Mouse (Mus musculus) midbrain, embryonic 13.5 days (tissue): Measurements from ENCODE around the gene Vwc2. TPM values are rescaled to one million over a fixed set of nuclear protein-coding genes. Genes with fewer than 3 reads are reported as not detected.

Experiments
- ATAC-seq: fragments of 200-750 bp; cut with Nextera tagmentation; 2 replicates; pipeline ENCODE4 v1.8.0; 2017; ENCODE audit warnings: mild to moderate bottlenecking, moderate TSS enrichment, moderate library complexity
- H3K27ac ChIP-seq: fragments of 300-500 bp; sonication (generic); 2 replicates; pipeline ENCODE4 v1.5.1; 2015; ENCODE audit warnings: inconsistent platforms, mild to moderate bottlenecking, moderate library complexity
- H3K27me3 ChIP-seq: fragments of 300-500 bp; sonication (generic); 2 replicates; pipeline ENCODE4 v1.6.1; 2015; ENCODE audit warnings: mild to moderate bottlenecking, inconsistent platforms
- H3K36me3 ChIP-seq: fragments of 300-500 bp; sonication (generic); 2 replicates; pipeline ENCODE4 v1.6.1; 2015; ENCODE audit warnings: mild to moderate bottlenecking, inconsistent platforms
- H3K4me1 ChIP-seq: fragments of 300-500 bp; sonication (generic); replicated peaks from 2 replicates; pipeline ENCODE4 v1.6.1; 2015; ENCODE audit warnings: inconsistent platforms
- H3K4me2 ChIP-seq: fragments of 300-500 bp; sonication (generic); replicated peaks from 2 replicates; pipeline ENCODE4 v1.6.1; 2015; ENCODE audit warnings: moderate library complexity, mild to moderate bottlenecking, inconsistent platforms
- H3K4me3 ChIP-seq: fragments of 300-500 bp; sonication (generic); replicated peaks from 2 replicates; pipeline ENCODE4 v1.5.1; 2015; ENCODE audit warnings: mild to moderate bottlenecking, inconsistent platforms
- H3K9ac ChIP-seq: fragments of 300-500 bp; sonication (generic); replicated peaks from 2 replicates; pipeline ENCODE4 v1.6.1; 2015; ENCODE audit warnings: mild to moderate bottlenecking, inconsistent platforms
- H3K9me3 ChIP-seq: fragments of 300-500 bp; sonication (generic); 2 replicates; pipeline ENCODE4 v1.6.1; 2016; ENCODE audit warnings: mild to moderate bottlenecking, inconsistent platforms
- WGBS: fragments of 180-500 bp; shearing (Covaris S2); methylation state at CpG from one replicate; pipeline ENCODE4 v1.1.7; 2015; 5-methylcytosine and 5-hydroxymethylcytosine counted together
- polyA plus RNA-seq: library from polyadenylated mRNA; unstranded; fragments of >200 nt; fragmentation: Nextera tagmentation; extraction: Ambion mirVana; gene quantifications from 2 replicates; pipeline ENCODE4 v1.2.1, GENCODE M21; 2015

Gene Vwc2
- 5.2 and 7.3 TPM in 2 replicates for polyA plus RNA-seq

- Histone ChIP-seq H3K27me3 (peaks cover 58% of the 10 kb centered on the region), H3K27ac (peak within 1 kb of the TSS; percentile 55; the same call in 1 of the 2 replicates)
- under 1% methylated on average over 27 of the region's 28 CpGs for WGBS
Measured at GRCm38 (mm10) chr11:11113576-11114233, at the start of gene Vwc2. Gene Vwc2 (plus strand): TSS chr11:11114223.

GRCm38 (mm10) chr11:11088162-11088756 is 25.8 kb upstream of the Vwc2 start:
- Histone ChIP-seq H3K4me1 (peaks cover 5% of the 10 kb centered on the region; the same call in 1 of the 2 replicates), H3K4me2 (no peak overlapping the region), H3K36me3 (no peaks in the 10 kb centered on the region), H3K9ac (no peak overlapping the region), H3K27ac (no peak overlapping the region), H3K9me3 (no peaks in the 10 kb centered on the region), H3K27me3 (no peaks in the 10 kb centered on the region), H3K4me3 (no peak overlapping the region)
- 6% methylated on average over 1 of the region's 1 CpGs for WGBS
- peak; percentile 80; the same call in 1 of the 2 replicates for ATAC-seq

More at GRCm38 (mm10) chr11:11113576-11114233, at the start of gene Vwc2:
- Histone ChIP-seq H3K4me2 (peak within 1 kb of the TSS; percentile 94), H3K36me3 (no peaks in the 10 kb centered on the region), H3K9ac (peak within 1 kb of the TSS; percentile 73), H3K9me3 (no peaks in the 10 kb centered on the region), H3K4me1 (peaks cover 33% of the 10 kb centered on the region), H3K4me3 (peak within 1 kb of the TSS; percentile 59)
- peak; percentile 82 for ATAC-seq

GRCm38 (mm10) chr11:11097606-11098005 is 16.4 kb upstream of the Vwc2 start:
- no peak overlapping the region for H3K9ac ChIP-seq
- H3K27ac ChIP-seq = no peak overlapping the region
- H3K27me3 ChIP-seq = no peaks in the 10 kb centered on the region
- H3K4me1 ChIP-seq = 0 out of 2 replicates have a peak, but pooled peaks cover under 1% of the 10 kb centered on the region
- no peak for ATAC-seq
- H3K4me2 ChIP-seq = no peak overlapping the region
- no peaks in the 10 kb centered on the region for H3K36me3 ChIP-seq
- H3K4me3 ChIP-seq = no peak overlapping the region
- H3K9me3 ChIP-seq = no peaks in the 10 kb centered on the region
- WGBS = 91% methylated on average over 1 of the region's 1 CpGs

- H3K4me1 ChIP-seq = 0 out of 2 replicates have a peak, but pooled peaks cover 3% of the 10 kb centered on the region
- no peak overlapping the region for H3K27ac ChIP-seq
- no peaks in the 10 kb centered on the region for H3K27me3 ChIP-seq
- no peak overlapping the region for H3K4me3 ChIP-seq
- no peak overlapping the region for H3K4me2 ChIP-seq
- 74% methylated on average over 4 of the region's 4 CpGs for WGBS
- H3K9me3 ChIP-seq = no peaks in the 10 kb centered on the region
- no peaks in the 10 kb centered on the region for H3K36me3 ChIP-seq
- no peak for ATAC-seq
- H3K9ac ChIP-seq = no peak overlapping the region
Measured at GRCm38 (mm10) chr11:11098282-11098681, 15.7 kb upstream of the Vwc2 start.

- no peak overlapping the region for H3K9ac ChIP-seq
- ATAC-seq = no peak
- no peaks in the 10 kb centered on the region for H3K9me3 ChIP-seq
- no peaks in the 10 kb centered on the region for H3K36me3 ChIP-seq
- H3K4me3 ChIP-seq = no peak overlapping the region
- H3K4me2 ChIP-seq = no peak overlapping the region
- H3K4me1 ChIP-seq = 0 out of 2 replicates have a peak, but pooled peaks cover 3% of the 10 kb centered on the region
- H3K27me3 ChIP-seq = no peaks in the 10 kb centered on the region
- H3K27ac ChIP-seq = no peak overlapping the region
- 93% methylated on average over 5 of the region's 5 CpGs for WGBS
Measured at GRCm38 (mm10) chr11:11099011-11099410, 15.0 kb upstream of the Vwc2 start.

GRCm38 (mm10) chr11:11102182-11102581 is 11.8 kb upstream of the Vwc2 start:
- Histone ChIP-seq H3K9me3 (no peaks in the 10 kb centered on the region), H3K27ac (no peak overlapping the region), H3K4me2 (no peak overlapping the region), H3K27me3 (no peaks in the 10 kb centered on the region), H3K36me3 (no peaks in the 10 kb centered on the region), H3K4me3 (no peak overlapping the region), H3K4me1 (0 out of 2 replicates have a peak, but pooled peaks cover 3% of the 10 kb centered on the region), H3K9ac (no peak overlapping the region)
- 28% methylated on average over 1 of the region's 1 CpGs for WGBS
- ATAC-seq = peak; percentile 66; the same call in 1 of the 2 replicates

- no peaks in the 10 kb centered on the region for H3K27me3 ChIP-seq
- H3K27ac ChIP-seq = no peak overlapping the region
- ATAC-seq = no peak
- no peaks in the 10 kb centered on the region for H3K9me3 ChIP-seq
- 0 out of 2 replicates have a peak, but pooled peaks cover 3% of the 10 kb centered on the region for H3K4me1 ChIP-seq
- 29% methylated on average over 1 of the region's 1 CpGs for WGBS
- H3K4me2 ChIP-seq = no peak overlapping the region
- no peak overlapping the region for H3K4me3 ChIP-seq
- H3K9ac ChIP-seq = no peak overlapping the region
- H3K36me3 ChIP-seq = no peaks in the 10 kb centered on the region
Measured at GRCm38 (mm10) chr11:11102620-11103019, 11.4 kb upstream of the Vwc2 start.

- Histone ChIP-seq H3K27ac (no peak overlapping the region), H3K9me3 (no peaks in the 10 kb centered on the region), H3K4me2 (no peak overlapping the region), H3K4me3 (no peak overlapping the region), H3K4me1 (peaks cover 5% of the 10 kb centered on the region), H3K36me3 (no peaks in the 10 kb centered on the region), H3K9ac (no peak overlapping the region), H3K27me3 (peaks cover 15% of the 10 kb centered on the region)
- 67% methylated on average over 3 of the region's 3 CpGs for WGBS
- ATAC-seq = no peak
Measured at GRCm38 (mm10) chr11:11108922-11109321, 5.1 kb upstream of the Vwc2 start.

GRCm38 (mm10) chr11:11114234-11115030 is 409 bp downstream of the Vwc2 start:
- no peaks in the 10 kb centered on the region for H3K36me3 ChIP-seq
- H3K27me3 ChIP-seq = peaks cover 63% of the 10 kb centered on the region
- peak overlapping the region; percentile 73 for H3K9ac ChIP-seq
- peaks cover 33% of the 10 kb centered on the region for H3K4me1 ChIP-seq
- H3K4me2 ChIP-seq = peak overlapping the region; percentile 94
- peak; percentile 56 for ATAC-seq
- H3K9me3 ChIP-seq = no peaks in the 10 kb centered on the region
- H3K27ac ChIP-seq = peak overlapping the region; percentile 55; the same call in 1 of the 2 replicates
- WGBS = under 1% methylated on average over 34 of the region's 34 CpGs
- H3K4me3 ChIP-seq = peak overlapping the region; percentile 59

GRCm38 (mm10) chr11:11115031-11115647 is 1.1 kb downstream of the Vwc2 start:
- Histone ChIP-seq H3K4me2 (peak overlapping the region; percentile 94), H3K4me1 (peaks cover 33% of the 10 kb centered on the region), H3K9me3 (no peaks in the 10 kb centered on the region), H3K4me3 (peak overlapping the region; percentile 59), H3K27ac (no peak overlapping the region), H3K36me3 (no peaks in the 10 kb centered on the region), H3K9ac (peak overlapping the region; percentile 73), H3K27me3 (peaks cover 63% of the 10 kb centered on the region)
- ATAC-seq = peak; percentile 3; the same call in 1 of the 2 replicates
- under 1% methylated on average over 17 of the region's 17 CpGs for WGBS
